Mouse (Mus musculus): ENCODE measurements around the gene Rpp25l. TPM values are rescaled to one million over a fixed set of nuclear protein-coding genes. Genes with fewer than 3 reads are reported as not detected.
"Not testable (repeated sequence)": the region's sequence is repeated elsewhere in the genome, so short reads cannot be mapped to it uniquely, and the experiment has no call there.

Rpp25l gene
- 72.2 and 83.3 TPM in 2 replicates for polyA plus RNA-seq (2014; fragmentation: Nextera tagmentation; extraction: Ambion mirVana)

- Histone ChIP-seq H3K27me3 (replicated peaks; ENCODE audit: control insufficient read depth, insufficient read depth, low read length) (no peaks in the 10 kb centered on the region), H3K9ac (ENCODE audit: low read length) (peak within 1 kb of the TSS; percentile 92), H3K9me3 (replicated peaks; ENCODE audit: control insufficient read depth, low read length) (no peaks in the 10 kb centered on the region), H3K4me2 (ENCODE audit: low read length) (peak within 1 kb of the TSS; percentile 80), H3K36me3 (ENCODE audit: control insufficient read depth, insufficient read depth, low read length) (peaks cover 30% of the 10 kb centered on the region), H3K27ac (ENCODE audit: low read depth, low read length) (peak within 1 kb of the TSS; percentile 63), H3K4me1 (ENCODE audit: control insufficient read depth, insufficient read depth, low read length) (peaks cover 20% of the 10 kb centered on the region), H3K4me3 (ENCODE audit: low read depth, low read length) (peak within 1 kb of the TSS; percentile 76)
- WGBS: under 1% methylated on average over 61 of the region's 61 CpGs
- peak; percentile 87 for DNase-seq (ENCODE audit: low spot score)
- peak; percentile 67 for ATAC-seq
Measured at GRCm38 (mm10) chr4:41713197-41714067, at the start of gene Rpp25l. Rpp25l (minus strand) TSS chr4:41713534.

GRCm38 (mm10) chr4:41762688-41763114 is 49.4 kb upstream of the Rpp25l start:
- H3K9me3 ChIP-seq (replicated peaks; ENCODE audit: control insufficient read depth, low read length); H3K4me3 ChIP-seq (ENCODE audit: low read depth, low read length); H3K36me3 ChIP-seq (ENCODE audit: control insufficient read depth, insufficient read depth, low read length); H3K27me3 ChIP-seq (replicated peaks; ENCODE audit: control insufficient read depth, insufficient read depth, low read length); H3K9ac ChIP-seq (ENCODE audit: low read length); H3K27ac ChIP-seq (ENCODE audit: low read depth, low read length); ATAC-seq; H3K4me2 ChIP-seq (ENCODE audit: low read length): not testable (repeated sequence)
- WGBS: 39% methylated on average over 8 of the region's 8 CpGs
- peaks cover 18% of the 10 kb centered on the region for H3K4me1 ChIP-seq (ENCODE audit: control insufficient read depth, insufficient read depth, low read length)
- DNase-seq (ENCODE audit: low spot score): peak; percentile 37

GRCm38 (mm10) chr4:41762099-41762687 is 48.9 kb upstream of the Rpp25l start:
- H3K4me1 ChIP-seq (ENCODE audit: control insufficient read depth, insufficient read depth, low read length): peaks cover 18% of the 10 kb centered on the region
- H3K36me3 ChIP-seq (ENCODE audit: control insufficient read depth, insufficient read depth, low read length): no peaks in the 10 kb centered on the region
- ATAC-seq (peak; percentile 13; the same call in 1 of the 2 replicates), DNase-seq (ENCODE audit: low spot score) (no peak)
- H3K4me2 ChIP-seq (ENCODE audit: low read length): no peak overlapping the region
- H3K27me3 ChIP-seq (replicated peaks; ENCODE audit: control insufficient read depth, insufficient read depth, low read length): no peaks in the 10 kb centered on the region
- H3K4me3 ChIP-seq (ENCODE audit: low read depth, low read length): no peak overlapping the region
- no peak overlapping the region; the same call in 1 of the 2 replicates for H3K27ac ChIP-seq (ENCODE audit: low read depth, low read length)
- no peak overlapping the region; the same call in 1 of the 2 replicates for H3K9ac ChIP-seq (ENCODE audit: low read length)
- H3K9me3 ChIP-seq (replicated peaks; ENCODE audit: control insufficient read depth, low read length): no peaks in the 10 kb centered on the region
- 43% methylated on average over 8 of the region's 8 CpGs for WGBS

- no peak for ATAC-seq
- no peak for DNase-seq (ENCODE audit: low spot score)
- Histone ChIP-seq H3K4me3 (ENCODE audit: low read depth, low read length) (no peak overlapping the region), H3K9ac (ENCODE audit: low read length) (no peak overlapping the region; the same call in 1 of the 2 replicates), H3K9me3 (replicated peaks; ENCODE audit: control insufficient read depth, low read length) (no peaks in the 10 kb centered on the region), H3K36me3 (ENCODE audit: control insufficient read depth, insufficient read depth, low read length) (no peaks in the 10 kb centered on the region), H3K27me3 (replicated peaks; ENCODE audit: control insufficient read depth, insufficient read depth, low read length) (no peaks in the 10 kb centered on the region), H3K4me1 (ENCODE audit: control insufficient read depth, insufficient read depth, low read length) (peaks cover 18% of the 10 kb centered on the region), H3K4me2 (ENCODE audit: low read length) (no peak overlapping the region), H3K27ac (ENCODE audit: low read depth, low read length) (peak overlapping the region; percentile 9; the same call in 1 of the 2 replicates)
Measured at GRCm38 (mm10) chr4:41761680-41762079, 48.3 kb upstream of the Rpp25l start.

GRCm38 (mm10) chr4:41760911-41761310 is 47.6 kb upstream of the Rpp25l start:
- Histone ChIP-seq H3K27ac (ENCODE audit: low read depth, low read length) (peak overlapping the region; percentile 9; the same call in 1 of the 2 replicates), H3K9ac (ENCODE audit: low read length) (peak overlapping the region; percentile 61; the same call in 1 of the 2 replicates), H3K4me2 (ENCODE audit: low read length) (peak overlapping the region; percentile 47), H3K4me1 (ENCODE audit: control insufficient read depth, insufficient read depth, low read length) (peaks cover 18% of the 10 kb centered on the region), H3K36me3 (ENCODE audit: control insufficient read depth, insufficient read depth, low read length) (no peaks in the 10 kb centered on the region), H3K4me3 (ENCODE audit: low read depth, low read length) (peak overlapping the region; percentile 30), H3K27me3 (replicated peaks; ENCODE audit: control insufficient read depth, insufficient read depth, low read length) (no peaks in the 10 kb centered on the region), H3K9me3 (replicated peaks; ENCODE audit: control insufficient read depth, low read length) (no peaks in the 10 kb centered on the region)
- DNase-seq (ENCODE audit: low spot score): no peak
- ATAC-seq: no peak
- 91% methylated on average over 4 of the region's 4 CpGs for WGBS

GRCm38 (mm10) chr4:41760288-41760721 is 47.0 kb upstream of the Rpp25l start:
- ATAC-seq (peak; percentile 73), DNase-seq (ENCODE audit: low spot score) (peak; percentile 82)
- Histone ChIP-seq H3K4me1 (ENCODE audit: control insufficient read depth, insufficient read depth, low read length) (peaks cover 18% of the 10 kb centered on the region), H3K27me3 (replicated peaks; ENCODE audit: control insufficient read depth, insufficient read depth, low read length) (no peaks in the 10 kb centered on the region), H3K9ac (ENCODE audit: low read length) (peak overlapping the region; percentile 61), H3K4me3 (ENCODE audit: low read depth, low read length) (peak overlapping the region; percentile 30), H3K9me3 (replicated peaks; ENCODE audit: control insufficient read depth, low read length) (no peaks in the 10 kb centered on the region), H3K36me3 (ENCODE audit: control insufficient read depth, insufficient read depth, low read length) (no peaks in the 10 kb centered on the region), H3K4me2 (ENCODE audit: low read length) (peak overlapping the region; percentile 47), H3K27ac (ENCODE audit: low read depth, low read length) (no peak overlapping the region)
- WGBS: under 1% methylated on average over 14 of the region's 15 CpGs

- peaks cover 21% of the 10 kb centered on the region for H3K4me1 ChIP-seq (ENCODE audit: control insufficient read depth, insufficient read depth, low read length)
- H3K4me3 ChIP-seq (ENCODE audit: low read depth, low read length): peak overlapping the region; percentile 30
- no peaks in the 10 kb centered on the region for H3K36me3 ChIP-seq (ENCODE audit: control insufficient read depth, insufficient read depth, low read length)
- 45% methylated on average over 6 of the region's 6 CpGs for WGBS
- ATAC-seq (no peak), DNase-seq (ENCODE audit: low spot score) (no peak)
- no peak overlapping the region for H3K27ac ChIP-seq (ENCODE audit: low read depth, low read length)
- H3K4me2 ChIP-seq (ENCODE audit: low read length): peak overlapping the region; percentile 47
- no peaks in the 10 kb centered on the region for H3K27me3 ChIP-seq (replicated peaks; ENCODE audit: control insufficient read depth, insufficient read depth, low read length)
- H3K9ac ChIP-seq (ENCODE audit: low read length): peak overlapping the region; percentile 61
- H3K9me3 ChIP-seq (replicated peaks; ENCODE audit: control insufficient read depth, low read length): no peaks in the 10 kb centered on the region
Measured at GRCm38 (mm10) chr4:41759656-41760287, 46.4 kb upstream of the Rpp25l start.

- ATAC-seq (no peak), DNase-seq (ENCODE audit: low spot score) (no peak)
- Histone ChIP-seq H3K4me3 (ENCODE audit: low read depth, low read length) (no peak overlapping the region), H3K4me2 (ENCODE audit: low read length) (no peak overlapping the region), H3K4me1 (ENCODE audit: control insufficient read depth, insufficient read depth, low read length) (peaks cover 22% of the 10 kb centered on the region), H3K27me3 (replicated peaks; ENCODE audit: control insufficient read depth, insufficient read depth, low read length) (no peaks in the 10 kb centered on the region), H3K27ac (ENCODE audit: low read depth, low read length) (no peak overlapping the region), H3K9ac (ENCODE audit: low read length) (no peak overlapping the region), H3K9me3 (replicated peaks; ENCODE audit: control insufficient read depth, low read length) (no peaks in the 10 kb centered on the region), H3K36me3 (ENCODE audit: control insufficient read depth, insufficient read depth, low read length) (no peaks in the 10 kb centered on the region)
- WGBS: 84% methylated on average over 9 of the region's 9 CpGs
Measured at GRCm38 (mm10) chr4:41759206-41759605, 45.9 kb upstream of the Rpp25l start.
